7 mouse cellular contexts compared by ENCODE assay signal in the genomic region with DNA sequence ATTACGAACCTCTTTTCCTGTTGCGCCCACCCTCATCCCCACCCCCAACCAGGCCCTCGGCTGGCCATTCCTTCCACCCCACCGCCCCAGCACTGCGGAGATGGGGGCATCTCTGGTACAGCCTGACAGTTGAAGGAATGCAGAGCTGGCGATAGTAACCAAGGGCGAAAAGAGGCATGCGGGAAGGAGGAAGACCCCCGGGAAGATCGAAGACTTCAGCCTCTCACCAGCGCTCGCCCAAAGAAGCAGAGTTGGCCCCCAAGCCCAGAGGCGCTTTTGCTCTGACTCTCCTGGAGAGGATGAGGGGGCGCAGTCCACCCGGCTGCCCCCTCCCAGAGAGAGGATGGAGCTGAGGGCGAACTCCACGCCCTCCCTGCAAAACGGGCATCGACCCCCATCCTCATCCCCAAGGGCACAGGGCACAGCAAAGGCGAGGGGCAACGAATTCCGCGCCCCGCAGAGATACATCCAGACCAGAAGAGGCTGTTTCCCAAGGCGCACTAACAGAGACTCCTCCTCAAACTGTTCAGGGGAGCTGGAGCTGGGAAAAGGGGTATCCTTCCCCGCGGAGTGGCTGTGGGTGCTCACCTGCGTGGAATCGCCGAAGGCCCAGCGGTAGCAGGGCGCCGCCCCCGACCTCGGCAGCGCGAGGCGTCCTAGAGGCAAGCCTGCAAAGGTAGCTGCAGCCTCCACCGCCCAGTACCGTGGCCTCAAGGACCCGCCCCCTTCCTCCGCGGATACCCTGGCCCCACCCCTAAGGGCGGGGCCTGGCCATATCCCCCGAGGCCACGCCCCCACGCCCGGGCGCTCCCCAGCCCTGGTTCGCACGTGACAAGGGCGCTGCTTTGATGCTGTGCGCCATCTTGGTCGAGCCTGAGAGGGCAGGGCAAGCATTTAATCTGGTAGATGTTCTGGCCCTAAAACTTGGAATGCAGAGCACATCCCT. TPM values are rescaled to one million over a fixed set of nuclear protein-coding genes. Genes with fewer than 3 reads are reported as not detected.
A peak's percentile ranks its signal among the peaks of the same experiment; 100 is the strongest.
DNase-seq lines count a peak whose midpoint lies in the region; ATAC-seq and TF ChIP-seq lines count a peak whose summit lies in the region.

No protein-coding gene starts in this region.

- no peak overlapping the region; the same call in 1 of the 2 replicates for H3K27ac ChIP-seq in embryonic facial prominence, embryonic 14.5 days (replicated peaks; ENCODE audit: low read depth, low read length)
- H3K27ac ChIP-seq in heart, embryonic 13.5 days (replicated peaks) = peak overlapping the region; percentile 91
- H3K27ac ChIP-seq in kidney, embryonic 16.5 days (ENCODE audit: low read length) = no peak overlapping the region
- peak overlapping the region; percentile 14; the same call in 1 of the 2 replicates for H3K27ac ChIP-seq in limb, embryonic 15.5 days
- H3K27ac ChIP-seq in midbrain, postnatal 0 days (ENCODE audit: low read depth, low read length) = peak overlapping the region; percentile 84
- no peak overlapping the region for H3K27ac ChIP-seq in spleen, adult 2 months (ENCODE audit: insufficient read depth, low read length)

- H3K4me3 ChIP-seq in embryonic facial prominence, embryonic 14.5 days (ENCODE audit: low read depth, low read length) = peak overlapping the region; percentile 58
- H3K4me3 ChIP-seq in heart, embryonic 13.5 days = peak overlapping the region; percentile 60
- peak overlapping the region; percentile 63 for H3K4me3 ChIP-seq in kidney, embryonic 16.5 days (ENCODE audit: low read length)
- H3K4me3 ChIP-seq in limb, embryonic 15.5 days = peak overlapping the region; percentile 53
- H3K4me3 ChIP-seq in midbrain, postnatal 0 days (ENCODE audit: low read depth, low read length) = peak overlapping the region; percentile 66
- peak overlapping the region; percentile 2; the same call in 1 of the 2 replicates for H3K4me3 ChIP-seq in spleen, adult 2 months (ENCODE audit: extremely low read depth, insufficient read depth, insufficient read length)

- peaks cover 14% of the 10 kb centered on the region; the same call in 1 of the 2 replicates for H3K4me1 ChIP-seq in embryonic facial prominence, embryonic 14.5 days (ENCODE audit: control insufficient read depth, insufficient read depth, low read length)
- peaks cover 61% of the 10 kb centered on the region for H3K4me1 ChIP-seq in heart, embryonic 13.5 days
- H3K4me1 ChIP-seq in kidney, embryonic 16.5 days (ENCODE audit: insufficient read depth, low read length) = peaks cover 17% of the 10 kb centered on the region
- H3K4me1 ChIP-seq in limb, embryonic 15.5 days = peaks cover 16% of the 10 kb centered on the region
- H3K4me1 ChIP-seq in midbrain, postnatal 0 days (ENCODE audit: insufficient read depth, low read length) = no peaks in the 10 kb centered on the region
- peaks cover 6% of the 10 kb centered on the region; the same call in 1 of the 2 replicates for H3K4me1 ChIP-seq in spleen, adult 2 months (ENCODE audit: control insufficient read depth, insufficient read depth, insufficient read length)

- peak overlapping the region; percentile 70 for H3K9ac ChIP-seq in embryonic facial prominence, embryonic 14.5 days (ENCODE audit: low read depth, low read length)
- peak overlapping the region; percentile 83 for H3K9ac ChIP-seq in heart, embryonic 13.5 days
- H3K9ac ChIP-seq in kidney, embryonic 16.5 days (replicated peaks; ENCODE audit: low read length) = peak overlapping the region; percentile 67
- H3K9ac ChIP-seq in limb, embryonic 15.5 days = peak overlapping the region; percentile 44
- peak overlapping the region; percentile 87 for H3K9ac ChIP-seq in midbrain, postnatal 0 days (replicated peaks; ENCODE audit: low read length, poor library complexity, severe bottlenecking)

- ATAC-seq in embryonic facial prominence, embryonic 14.5 days (ENCODE audit: low read depth) = peak; percentile 95
- ATAC-seq in heart, embryonic 13.5 days (ENCODE audit: extremely low read depth, insufficient number of reproducible peaks, low FRiP score, low TSS enrichment) = peak; percentile 95
- ATAC-seq in kidney, embryonic 16.5 days (ENCODE audit: low FRiP score, low TSS enrichment) = peak; percentile 94
- peak; percentile 90 for ATAC-seq in limb, embryonic 15.5 days (ENCODE audit: insufficient number of reproducible peaks, low FRiP score, low TSS enrichment, low read depth)
- ATAC-seq in midbrain, postnatal 0 days (ENCODE audit: low FRiP score) = peak; percentile 94

- DNase-seq in brain, adult 2 months (ENCODE audit: low read depth, low spot score) = peak; percentile 96
- DNase-seq in embryonic facial prominence, embryonic 14.5 days (ENCODE audit: low spot score) = peak; percentile 95
- peak; percentile 95 for DNase-seq in midbrain, postnatal 0 days (ENCODE audit: low spot score)
- peak; percentile 31 to 46 for DNase-seq in spleen, adult 2 months (ENCODE audit: low read depth in 1 of 2, low spot score in 2 of 2)

- TF ChIP-seq CTCF in midbrain, postnatal 0 days (IDR thresholded peaks at IDR 0.05) = no peak
- TF ChIP-seq CTCF in spleen, adult 2 months (IDR thresholded peaks at IDR 0.05; ENCODE audit: extremely low read depth, insufficient read depth, insufficient read length, insufficient replicate concordance) = no peak

- H3K27me3 ChIP-seq in embryonic facial prominence, embryonic 14.5 days (replicated peaks; ENCODE audit: control insufficient read depth, insufficient read depth, low read length) = no peaks in the 10 kb centered on the region
- no peaks in the 10 kb centered on the region for H3K27me3 ChIP-seq in heart, embryonic 13.5 days (replicated peaks)
- H3K27me3 ChIP-seq in kidney, embryonic 16.5 days (ENCODE audit: insufficient read depth, low read length) = no peaks in the 10 kb centered on the region
- no peaks in the 10 kb centered on the region for H3K27me3 ChIP-seq in limb, embryonic 15.5 days
- H3K27me3 ChIP-seq in midbrain, postnatal 0 days (ENCODE audit: insufficient read depth, low read length) = no peaks in the 10 kb centered on the region
- 0 out of 2 replicates have a peak, but pooled peaks cover 1% of the 10 kb centered on the region for H3K27me3 ChIP-seq in spleen, adult 2 months (ENCODE audit: control insufficient read depth, insufficient read depth, low read length)

- peaks cover 34% of the 10 kb centered on the region for H3K36me3 ChIP-seq in embryonic facial prominence, embryonic 14.5 days (ENCODE audit: control insufficient read depth, insufficient read depth, low read length)
- H3K36me3 ChIP-seq in heart, embryonic 13.5 days = peaks cover 26% of the 10 kb centered on the region
- peaks cover 19% of the 10 kb centered on the region for H3K36me3 ChIP-seq in kidney, embryonic 16.5 days (ENCODE audit: insufficient read depth, low read length)
- peaks cover 23% of the 10 kb centered on the region for H3K36me3 ChIP-seq in limb, embryonic 15.5 days
- H3K36me3 ChIP-seq in midbrain, postnatal 0 days (ENCODE audit: insufficient read depth, low read length) = peaks cover 17% of the 10 kb centered on the region
- H3K36me3 ChIP-seq in spleen, adult 2 months (ENCODE audit: control insufficient read depth, insufficient read depth, low read length) = peaks cover 10% of the 10 kb centered on the region; the same call in 1 of the 2 replicates

- H3K9me3 ChIP-seq in embryonic facial prominence, embryonic 14.5 days (ENCODE audit: control insufficient read depth, low read length) = no peaks in the 10 kb centered on the region
- no peaks in the 10 kb centered on the region for H3K9me3 ChIP-seq in heart, embryonic 13.5 days
- H3K9me3 ChIP-seq in kidney, embryonic 16.5 days (ENCODE audit: low read length) = no peaks in the 10 kb centered on the region
- no peaks in the 10 kb centered on the region for H3K9me3 ChIP-seq in limb, embryonic 15.5 days
- H3K9me3 ChIP-seq in midbrain, postnatal 0 days (ENCODE audit: low read length) = no peaks in the 10 kb centered on the region

- H3K4me2 ChIP-seq in embryonic facial prominence, embryonic 14.5 days (ENCODE audit: low read depth, low read length) = peak overlapping the region; percentile 93
- H3K4me2 ChIP-seq in heart, embryonic 13.5 days = peak overlapping the region; percentile 89
- H3K4me2 ChIP-seq in kidney, embryonic 16.5 days (replicated peaks; ENCODE audit: low read depth, low read length) = peak overlapping the region; percentile 95
- peak overlapping the region; percentile 81 for H3K4me2 ChIP-seq in limb, embryonic 15.5 days
- peak overlapping the region; percentile 78 for H3K4me2 ChIP-seq in midbrain, postnatal 0 days (ENCODE audit: low read depth, low read length, poor library complexity, severe bottlenecking)

- TF ChIP-seq POLR2A in spleen, adult 2 months (IDR thresholded peaks at IDR 0.05; ENCODE audit: low read depth, low read length) = no peak

- 1% methylated on average over 40 of the region's 54 CpGs for WGBS in embryonic facial prominence, embryonic 14.5 days
- 1% methylated on average over 54 of the region's 54 CpGs for WGBS in heart, embryonic 13.5 days
- WGBS in kidney, embryonic 16.5 days = 2% methylated on average over 54 of the region's 54 CpGs
- WGBS in limb, embryonic 15.5 days = 2% methylated on average over 54 of the region's 54 CpGs
- WGBS in midbrain, postnatal 0 days = under 1% methylated on average over 54 of the region's 54 CpGs
- 17% methylated on average over 53 of the region's 54 CpGs for WGBS in spleen, adult 2 months

RNA-seq across cellular contexts. Expression of a gene that starts 11.6 kb away (rescaled TPM):
- 12.8 and 14.1 TPM in 2 replicates for polyA plus RNA-seq in embryonic facial prominence, embryonic 14.5 days (2014; fragmentation: Nextera tagmentation; extraction: Ambion mirVana)
- polyA plus RNA-seq in heart, embryonic 13.5 days (2015; fragmentation: Nextera tagmentation; extraction: Ambion mirVana) = 10.9 and 12.6 TPM in 2 replicates
- 3.6 and 3.9 TPM in 2 replicates for polyA plus RNA-seq in kidney, embryonic 16.5 days (2015; fragmentation: Nextera tagmentation; extraction: Ambion mirVana)
- 7.5 and 11.1 TPM in 2 replicates for polyA plus RNA-seq in limb, embryonic 15.5 days (2015; fragmentation: Nextera tagmentation; extraction: Ambion mirVana)
- 42.0 and 43.3 TPM in 2 replicates for total RNA-seq in midbrain, postnatal 0 days (2014; rRNA removed)
- polyA plus RNA-seq in midbrain, postnatal 0 days (2015; fragmentation: Nextera tagmentation; extraction: Ambion mirVana) = 28.7 and 29.1 TPM in 2 replicates
- 20.1 and 28.5 TPM in 2 replicates for polyA plus RNA-seq in spleen, adult 2 months (2012; rRNA removed)

RNA-seq across cellular contexts. Expression of a gene that starts 17.5 kb away (rescaled TPM):
- 75.3 and 78.0 TPM in 2 replicates for polyA plus RNA-seq in embryonic facial prominence, embryonic 14.5 days (2014; fragmentation: Nextera tagmentation; extraction: Ambion mirVana)
- 54.0 and 63.0 TPM in 2 replicates for polyA plus RNA-seq in heart, embryonic 13.5 days (2015; fragmentation: Nextera tagmentation; extraction: Ambion mirVana)
- polyA plus RNA-seq in kidney, embryonic 16.5 days (2015; fragmentation: Nextera tagmentation; extraction: Ambion mirVana) = 79.0 and 88.8 TPM in 2 replicates
- polyA plus RNA-seq in limb, embryonic 15.5 days (2015; fragmentation: Nextera tagmentation; extraction: Ambion mirVana) = 80.2 and 80.3 TPM in 2 replicates
- total RNA-seq in midbrain, postnatal 0 days (2014; rRNA removed) = 245 and 286 TPM in 2 replicates
- 120 and 125 TPM in 2 replicates for polyA plus RNA-seq in midbrain, postnatal 0 days (2015; fragmentation: Nextera tagmentation; extraction: Ambion mirVana)
- 39.2 and 42.2 TPM in 2 replicates for polyA plus RNA-seq in spleen, adult 2 months (2012; rRNA removed)

RNA-seq across cellular contexts. Expression of a gene that starts 41.5 kb away (rescaled TPM):
- polyA plus RNA-seq in embryonic facial prominence, embryonic 14.5 days (2014; fragmentation: Nextera tagmentation; extraction: Ambion mirVana) = not detected in 2 replicates
- polyA plus RNA-seq in heart, embryonic 13.5 days (2015; fragmentation: Nextera tagmentation; extraction: Ambion mirVana) = not detected in 2 replicates
- not detected in 2 replicates for polyA plus RNA-seq in kidney, embryonic 16.5 days (2015; fragmentation: Nextera tagmentation; extraction: Ambion mirVana)
- not detected in 2 replicates for polyA plus RNA-seq in limb, embryonic 15.5 days (2015; fragmentation: Nextera tagmentation; extraction: Ambion mirVana)
- not detected in 2 replicates for total RNA-seq in midbrain, postnatal 0 days (2014; rRNA removed)
- polyA plus RNA-seq in midbrain, postnatal 0 days (2015; fragmentation: Nextera tagmentation; extraction: Ambion mirVana) = not detected in 2 replicates
- polyA plus RNA-seq in spleen, adult 2 months (2012; rRNA removed) = not detected in 2 replicates

RNA-seq across cellular contexts. Expression of a gene that starts 54.5 kb away (rescaled TPM):
- polyA plus RNA-seq in embryonic facial prominence, embryonic 14.5 days (2014; fragmentation: Nextera tagmentation; extraction: Ambion mirVana) = 219 and 223 TPM in 2 replicates
- polyA plus RNA-seq in heart, embryonic 13.5 days (2015; fragmentation: Nextera tagmentation; extraction: Ambion mirVana) = 1.5 and 3.5 TPM in 2 replicates
- 2.4 and 3.4 TPM in 2 replicates for polyA plus RNA-seq in kidney, embryonic 16.5 days (2015; fragmentation: Nextera tagmentation; extraction: Ambion mirVana)
- polyA plus RNA-seq in limb, embryonic 15.5 days (2015; fragmentation: Nextera tagmentation; extraction: Ambion mirVana) = 117 and 227 TPM in 2 replicates
- total RNA-seq in midbrain, postnatal 0 days (2014; rRNA removed) = 0.11 and 0.19 TPM in 2 replicates
- polyA plus RNA-seq in midbrain, postnatal 0 days (2015; fragmentation: Nextera tagmentation; extraction: Ambion mirVana) = not detected in 2 replicates
- not detected in 2 replicates for polyA plus RNA-seq in spleen, adult 2 months (2012; rRNA removed)

Comparison
In these comparisons a context has a peak if more than half of its experiments do, and no peak if none do; other contexts are left out.
1. DNase-seq: peak in every context shown above with its lines; median percentile 96 in brain, adult 2 months; 95 in embryonic facial prominence, embryonic 14.5 days; 95 in midbrain, postnatal 0 days; 38 in spleen, adult 2 months.
2. H3K27ac ChIP-seq: peak in heart, embryonic 13.5 days (single experiment), limb, embryonic 15.5 days (single experiment) and midbrain, postnatal 0 days (single experiment); none in embryonic facial prominence, embryonic 14.5 days (single experiment), kidney, embryonic 16.5 days (single experiment) and spleen, adult 2 months (single experiment).
3. H3K4me3 ChIP-seq: peak in every context shown above with its lines; median percentile 66 in midbrain, postnatal 0 days; 63 in kidney, embryonic 16.5 days; 60 in heart, embryonic 13.5 days; 58 in embryonic facial prominence, embryonic 14.5 days; 53 in limb, embryonic 15.5 days; 2 in spleen, adult 2 months.
4. Peak in every context shown above with its lines, with median percentiles within 50 percentile points of each other: ATAC-seq, H3K4me2 ChIP-seq and H3K9ac ChIP-seq.